Comparison of ENCODE assay signal across 14 mouse cellular contexts in the genomic region with DNA sequence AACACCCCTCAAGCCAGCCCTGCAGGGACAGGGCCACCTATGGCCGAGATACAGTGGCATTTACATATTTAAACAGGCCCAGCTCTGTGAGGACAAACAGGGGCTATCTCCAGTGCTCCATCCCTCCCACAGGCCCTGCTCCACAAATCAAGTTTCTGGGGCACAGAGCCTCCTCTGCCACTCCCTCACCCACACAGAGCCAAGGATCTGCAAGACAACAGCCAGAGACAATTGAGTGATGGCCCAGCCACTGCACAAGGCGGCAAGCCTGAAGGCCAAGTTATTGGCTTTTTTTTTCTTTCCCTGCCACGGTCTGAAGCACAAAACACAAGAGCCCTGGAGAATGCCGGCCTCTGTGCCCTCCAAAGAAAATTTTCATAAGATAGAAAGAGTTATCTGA.
DNase-seq lines count a peak whose midpoint lies in the region; ATAC-seq and TF ChIP-seq lines count a peak whose summit lies in the region.
"Had no signal": no experiment of that assay in that cellular context is flagged by ENCODE, and none has a peak within 500 bp of the region (broad histone marks: within the 10 kb centered on the region; RNA-seq: fewer than 3 reads in every experiment).

No protein-coding gene starts in this region.

- no peaks in the 10 kb centered on the region for H3K27me3 ChIP-seq in kidney, embryonic 15.5 days
- no peaks in the 10 kb centered on the region for H3K27me3 ChIP-seq in liver, embryonic 14.5 days (ENCODE audit: control insufficient read depth, insufficient read depth, low read length)
- H3K27me3 ChIP-seq in forebrain, embryonic 13.5 days: no peaks in the 10 kb centered on the region
- H3K27me3 ChIP-seq: heart, embryonic 15.5 days; hindbrain, embryonic 15.5 days had no signal

- 0 out of 2 replicates have a peak, but pooled peaks cover 8% of the 10 kb centered on the region for H3K4me1 ChIP-seq in kidney, embryonic 15.5 days
- H3K4me1 ChIP-seq in bone marrow, adult 2 months (ENCODE audit: control insufficient read depth, insufficient read depth, low read length): no peaks in the 10 kb centered on the region; the same call in 1 of the 2 replicates
- H3K4me1 ChIP-seq in liver, embryonic 14.5 days (replicated peaks; ENCODE audit: control insufficient read depth in 2 of 2, insufficient read depth in 2 of 2, low read length in 1 of 2): peaks cover 18 to 22% of the 10 kb centered on the region in 2 experiments
- H3K4me1 ChIP-seq in forebrain, embryonic 13.5 days: peaks cover 2% of the 10 kb centered on the region; the same call in 1 of the 2 replicates

- no peak for TF ChIP-seq EP300 in liver, embryonic 14.5 days (IDR thresholded peaks at IDR 0.05; ENCODE audit: low read depth)

- intact Hi-C loops in gastrocnemius, adult 2 months (cut with DNase I): no loop called here

- H3K9ac ChIP-seq in kidney, embryonic 15.5 days: no peak overlapping the region
- H3K9ac ChIP-seq in liver, embryonic 14.5 days (replicated peaks): peak overlapping the region; percentile 51
- no peak overlapping the region for H3K9ac ChIP-seq in forebrain, embryonic 13.5 days
- H3K9ac ChIP-seq: heart, embryonic 15.5 days; hindbrain, embryonic 15.5 days had no signal

- no peak for DNase-seq in kidney, postnatal 25 days
- DNase-seq in ES-CJ7 (ENCODE audit: low read depth, low spot score): peak; percentile 70
- DNase-seq in liver, embryonic 14.5 days (ENCODE audit: low read depth in 3 of 3, low spot score in 3 of 3): peak; percentile 32 to 34 (median 34)
- no peak for DNase-seq in gastrocnemius, adult 2 months
- DNase-seq: adrenal gland, postnatal 10 days; kidney, adult 2 months; lung, adult 18-20 months; thymus, adult 2 months had no signal

- no peak for TF ChIP-seq POLR2A in bone marrow, adult 2 months (IDR thresholded peaks at IDR 0.05; ENCODE audit: borderline replicate concordance, control insufficient read depth, low read depth, low read length)

- no peak overlapping the region for H3K4me3 ChIP-seq in kidney, embryonic 15.5 days (replicated peaks)
- H3K4me3 ChIP-seq in bone marrow, adult 2 months (replicated peaks; ENCODE audit: control insufficient read depth, low read depth, low read length): no peak overlapping the region
- H3K4me3 ChIP-seq in liver, embryonic 14.5 days (ENCODE audit: insufficient read depth in 1 of 2, low read depth in 2 of 2, low read length in 2 of 2): peak overlapping the region in 1 of 2 experiments; percentile 3; a peak in 2 of 4 replicates
- H3K4me3 ChIP-seq in gastrocnemius, adult 2 months: no peak overlapping the region
- H3K4me3 ChIP-seq in forebrain, embryonic 13.5 days: no peak overlapping the region
- H3K4me3 ChIP-seq: heart, embryonic 15.5 days; hindbrain, embryonic 15.5 days had no signal

- WGBS in kidney, embryonic 15.5 days: 44% methylated on average over 4 of the region's 4 CpGs
- WGBS in bone marrow, adult 2 months: 76% methylated on average over 4 of the region's 4 CpGs
- 43% methylated on average over 4 of the region's 4 CpGs for WGBS in liver, embryonic 14.5 days (ENCODE audit: insufficient replicate concordance)
- WGBS in forebrain, embryonic 13.5 days: 66% methylated on average over 4 of the region's 4 CpGs

- no peak for TF ChIP-seq CTCF in bone marrow, adult 2 months (IDR thresholded peaks at IDR 0.05; ENCODE audit: control insufficient read depth, insufficient read depth, low read length)
- no peak for TF ChIP-seq CTCF in liver, embryonic 14.5 days (IDR thresholded peaks at IDR 0.05; ENCODE audit: low read depth)
- TF ChIP-seq CTCF in gastrocnemius, adult 2 months (IDR thresholded peaks at IDR 0.05): no peak

- ATAC-seq in kidney, embryonic 15.5 days (replicated peaks; ENCODE audit: low FRiP score): 0 out of 2 replicates have a peak, but pooled peaks have one; percentile 31
- ATAC-seq in liver, embryonic 14.5 days (ENCODE audit: insufficient read depth): peak; percentile 83
- ATAC-seq in forebrain, embryonic 13.5 days: no peak
- ATAC-seq: Patski had no signal

- H3K4me2 ChIP-seq in kidney, embryonic 15.5 days: no peak overlapping the region
- peak overlapping the region; percentile 66 for H3K4me2 ChIP-seq in liver, embryonic 14.5 days (ENCODE audit: low read depth)
- no peak overlapping the region for H3K4me2 ChIP-seq in forebrain, embryonic 13.5 days
- H3K4me2 ChIP-seq: heart, embryonic 15.5 days; hindbrain, embryonic 15.5 days had no signal

- H3K36me3 ChIP-seq in kidney, embryonic 15.5 days: no peaks in the 10 kb centered on the region
- no peaks in the 10 kb centered on the region for H3K36me3 ChIP-seq in liver, embryonic 14.5 days (replicated peaks; ENCODE audit: control insufficient read depth, insufficient read depth, low read depth)
- no peaks in the 10 kb centered on the region for H3K36me3 ChIP-seq in forebrain, embryonic 13.5 days (ENCODE audit: poor library complexity, severe bottlenecking)
- H3K36me3 ChIP-seq: heart, embryonic 15.5 days; hindbrain, embryonic 15.5 days had no signal

- H3K9me3 ChIP-seq in kidney, embryonic 15.5 days (replicated peaks): no peaks in the 10 kb centered on the region
- H3K9me3 ChIP-seq in liver, embryonic 14.5 days (ENCODE audit: control insufficient read depth, low read length): no peaks in the 10 kb centered on the region
- H3K9me3 ChIP-seq in forebrain, embryonic 13.5 days (replicated peaks): no peaks in the 10 kb centered on the region
- H3K9me3 ChIP-seq: heart, embryonic 15.5 days; hindbrain, embryonic 15.5 days had no signal

- no peak overlapping the region for H3K27ac ChIP-seq in kidney, embryonic 15.5 days
- H3K27ac ChIP-seq in bone marrow, adult 2 months (ENCODE audit: control insufficient read depth, insufficient read depth, low read depth, low read length, poor library complexity): peak overlapping the region; percentile 1; the same call in 1 of the 2 replicates
- H3K27ac ChIP-seq in liver, embryonic 14.5 days: peak overlapping the region; percentile 74
- no peak overlapping the region for H3K27ac ChIP-seq in gastrocnemius, adult 2 months
- no peak overlapping the region for H3K27ac ChIP-seq in forebrain, embryonic 13.5 days
- H3K27ac ChIP-seq: heart, embryonic 15.5 days; hindbrain, embryonic 15.5 days had no signal

Comparison
In these comparisons a context has a peak if more than half of its experiments do, and no peak if none do; other contexts are left out.
1. H3K27ac ChIP-seq: peak in bone marrow, adult 2 months (single experiment) and liver, embryonic 14.5 days (single experiment); none in kidney, embryonic 15.5 days (single experiment), gastrocnemius, adult 2 months (single experiment) and forebrain, embryonic 13.5 days (single experiment).
2. DNase-seq: peak in ES-CJ7 (single experiment) and liver, embryonic 14.5 days (3 of 3); none in kidney, postnatal 25 days (0 of 2) and gastrocnemius, adult 2 months (single experiment).